Mouse (Mus musculus) CH12.LX (cell line): ENCODE results near the gene Ndc1. TPM values are rescaled to one million over a fixed set of nuclear protein-coding genes. Genes with fewer than 3 reads are reported as not detected.

Source experiments
- DNase-seq: peaks from one replicate; pipeline ENCODE4 v3.0.0-alpha.2; 2013; ENCODE audit errors: extremely low read depth
- H3K27ac ChIP-seq: 2 replicates; pipeline ENCODE4 v1.5.1; 2012; ENCODE audit warnings: low read depth, mild to moderate bottlenecking, control low read depth, moderate library complexity; ENCODE audit not compliant: insufficient read depth
- H3K27me3 ChIP-seq: replicated peaks from 2 replicates; pipeline ENCODE3; 2012; ENCODE audit warnings: inconsistent platforms
- H3K36me3 ChIP-seq, 2 experiments: replicated peaks in 1 of 2; 2 replicates each; pipeline versions ENCODE3 to v1.6.1; 2012; ENCODE audit warnings: inconsistent platforms in 1 of 2, low read length in 1 of 2, mild to moderate bottlenecking in 1 of 2, mixed read lengths in 1 of 2, moderate library complexity in 1 of 2; ENCODE audit not compliant: control insufficient read depth in 1 of 2, insufficient read depth in 1 of 2
- H3K4me1 ChIP-seq, 2 experiments: 2 replicates each; pipeline ENCODE4 v1.6.1; 2012; ENCODE audit warnings: inconsistent platforms in 1 of 2, moderate library complexity in 1 of 2; ENCODE audit not compliant: insufficient read depth in 2 of 2, control insufficient read depth in 1 of 2
- H3K4me2 ChIP-seq: 2 replicates; pipeline ENCODE4 v1.6.1; 2012; ENCODE audit warnings: low read depth, mild to moderate bottlenecking, control low read depth; ENCODE audit not compliant: poor library complexity, insufficient read depth, severe bottlenecking
- H3K4me3 ChIP-seq, 3 experiments: fragments of 150-350 bp in 1 of 3; sonication (generic) in 1 of 3; replicated peaks in 1 of 3; 2 replicates each; pipeline versions ENCODE3 to v1.5.1; 2011 to 2012; ENCODE audit warnings: low read depth in 2 of 3, low read length in 2 of 3, mild to moderate bottlenecking in 2 of 3, moderate library complexity in 2 of 3, control low read depth in 1 of 3, improper control_type of control experiment in 1 of 3, inconsistent platforms in 1 of 3, mixed read lengths in 1 of 3; ENCODE audit not compliant: poor library complexity in 1 of 3
- H3K79me2 ChIP-seq: replicated peaks from 2 replicates; pipeline ENCODE4 v1.6.1; 2012; ENCODE audit warnings: mild to moderate bottlenecking, moderate library complexity; ENCODE audit not compliant: control insufficient read depth, poor library complexity, insufficient read depth, severe bottlenecking; ENCODE audit errors: extremely low read depth
- H3K9ac ChIP-seq: 2 replicates; pipeline ENCODE4 v1.6.1; 2012; ENCODE audit warnings: low read depth, mild to moderate bottlenecking, control low read depth, moderate library complexity; ENCODE audit not compliant: insufficient read depth
- H3K9me3 ChIP-seq: replicated peaks from 2 replicates; pipeline ENCODE3; 2012; ENCODE audit warnings: low read length, inconsistent platforms, mixed read lengths
- CHD1 ChIP-seq: IDR thresholded peaks from 2 replicates; pipeline ENCODE4 v1.6.1; 2012; ENCODE audit warnings: low read depth, low read length, improper control_type of control experiment, inconsistent platforms
- CTCF ChIP-seq, 2 experiments: IDR thresholded peaks in 1 of 2; conservative IDR thresholded peaks in 1 of 2; 2 replicates each; pipeline ENCODE4 v1.5.1; 2011 to 2012; ENCODE audit warnings: low read depth in 2 of 2, low read length in 2 of 2, improper control_type of control experiment in 1 of 2, inconsistent platforms in 1 of 2, mild to moderate bottlenecking in 1 of 2, moderate library complexity in 1 of 2
- E2F4 ChIP-seq: IDR thresholded peaks from 2 replicates; pipeline ENCODE4 v1.6.1; 2011; ENCODE audit warnings: low read depth, low read length, improper control_type of control experiment; ENCODE audit not compliant: insufficient replicate concordance
- IRF4 ChIP-seq: IDR thresholded peaks from 2 replicates; pipeline ENCODE4 v1.6.1; 2014; ENCODE audit warnings: low read depth, mild to moderate bottlenecking, inconsistent platforms, low read length, improper control_type of control experiment
- JUN ChIP-seq: IDR thresholded peaks from 2 replicates; pipeline ENCODE4 v1.6.1; 2011; ENCODE audit warnings: low read depth, mild to moderate bottlenecking, low read length, improper control_type of control experiment, moderate library complexity; ENCODE audit not compliant: insufficient read depth
- KAT2A ChIP-seq: IDR thresholded peaks from 2 replicates; pipeline ENCODE4 v1.6.1; 2012; ENCODE audit warnings: low read length, improper control_type of control experiment, inconsistent platforms; ENCODE audit not compliant: insufficient replicate concordance
- MEF2A ChIP-seq: IDR thresholded peaks from 2 replicates; pipeline ENCODE4 v1.6.1; 2014; ENCODE audit warnings: low read depth, mild to moderate bottlenecking, inconsistent platforms, low read length, improper control_type of control experiment, borderline replicate concordance
- MXI1 ChIP-seq: IDR thresholded peaks from 2 replicates; pipeline ENCODE4 v1.6.1; 2011; ENCODE audit warnings: mild to moderate bottlenecking, low read depth, low read length, improper control_type of control experiment
- MYC ChIP-seq: IDR thresholded peaks from 2 replicates; pipeline ENCODE4 v1.6.1; 2011; ENCODE audit warnings: low read depth, mild to moderate bottlenecking, improper control_type of control experiment, low read length
- PAX5 ChIP-seq: IDR thresholded peaks from 2 replicates; pipeline ENCODE4 v1.6.1; 2012; ENCODE audit warnings: low read length, inconsistent platforms, mixed read lengths
- RAD21 ChIP-seq: IDR thresholded peaks from 2 replicates; pipeline ENCODE4 v1.6.1; 2011; ENCODE audit warnings: low read depth, mild to moderate bottlenecking, low read length, improper control_type of control experiment, moderate library complexity
- SIN3A ChIP-seq: IDR thresholded peaks from 2 replicates; pipeline ENCODE4 v1.6.1; 2012; ENCODE audit warnings: low read length, improper control_type of control experiment, inconsistent platforms
- SMC3 ChIP-seq: IDR thresholded peaks from 2 replicates; pipeline ENCODE4 v1.6.1; 2011; ENCODE audit warnings: low read depth, low read length, improper control_type of control experiment
- TBP ChIP-seq: conservative IDR thresholded peaks from 2 replicates; pipeline ENCODE4 v1.6.1; 2011; ENCODE audit warnings: low read depth, low read length, improper control_type of control experiment
- ZKSCAN1 ChIP-seq: IDR thresholded peaks from 2 replicates; pipeline ENCODE4 v1.6.1; 2012; ENCODE audit warnings: low read depth, inconsistent platforms, low read length, improper control_type of control experiment, borderline replicate concordance
- ZNF384 ChIP-seq: IDR thresholded peaks from 2 replicates; pipeline ENCODE4 v1.6.1; 2012; ENCODE audit warnings: low read depth, low read length, improper control_type of control experiment, inconsistent platforms
- dilution Hi-C: fragments of 300-500 bp; cut with MboI; formaldehyde crosslinking; loops from 2 replicates; pipeline ENCODE4 v1.14.3; 2020; ENCODE audit warnings: low sequenced_read_pairs; ENCODE audit not compliant: extremely low pct_unique_long_range_greater_than_20kb, extremely low pct_ligation_motif_present
- in situ Hi-C: fragments of 300-500 bp; cut with MboI; formaldehyde crosslinking; loops from 3 replicates; pipeline ENCODE4 v1.14.3; 2019; ENCODE audit warnings: low sequenced_read_pairs, low pct_ligation_motif_present, low pct_unique_long_range_greater_than_20kb, mixed read lengths
- polyA plus RNA-seq: library from polyadenylated mRNA; unstranded; fragments of >175 nt; gene quantifications from 2 replicates; pipeline ENCODE4 v1.2.1, GENCODE M21; 2012; ENCODE audit warnings: low read depth; ENCODE audit not compliant: insufficient read length
- total RNA-seq, 2 experiments: library from RNA; depleted of rRNA; stranded (reverse); fragments of 300-350 nt in 1 of 2; fragments of >200 nt in 1 of 2; gene quantifications; 2 replicates each; pipeline ENCODE4 v1.2.3; 2012 to 2014

The Ndc1 gene
- total and polyA plus RNA-seq, 3 experiments, result 49.1 to 86.5 (median 71.3) TPM

- no peaks in the 10 kb centered on the region for H3K27me3 ChIP-seq
- no peak overlapping the region for H3K4me2 ChIP-seq
- H3K36me3 ChIP-seq, result peaks cover 41 to 72% of the 10 kb centered on the region in 2 experiments
- no peak overlapping the region for H3K9ac ChIP-seq
- no peaks in the 10 kb centered on the region for H3K9me3 ChIP-seq
- no peaks in the 10 kb centered on the region for H3K79me2 ChIP-seq
- TF ChIP-seq IRF4 (no peak), SMC3 (no peak), MYC (no peak)
- in situ Hi-C loops (no loop called here), dilution Hi-C loops (no loop called here)
- no peak overlapping the region for H3K4me3 ChIP-seq
- no peak overlapping the region for H3K27ac ChIP-seq
- peaks cover 5 to 45% of the 10 kb centered on the region in 2 experiments; a peak in 3 of 4 replicates for H3K4me1 ChIP-seq
- DNase-seq, result no peak
Measured at GRCm38 (mm10) chr4:107318646-107319045, 48.9 kb upstream of the Ndc1 start.

GRCm38 (mm10) chr4:107321041-107321440, 46.5 kb upstream of the Ndc1 start:
- Histone ChIP-seq H3K9ac (no peak overlapping the region), H3K4me2 (no peak overlapping the region), H3K27me3 (no peaks in the 10 kb centered on the region), H3K4me1 (peaks cover 5 to 41% of the 10 kb centered on the region in 2 experiments; a peak in 3 of 4 replicates), H3K79me2 (no peaks in the 10 kb centered on the region), H3K4me3 (no peak overlapping the region), H3K36me3 (peaks cover 44 to 80% of the 10 kb centered on the region in 2 experiments), H3K9me3 (no peaks in the 10 kb centered on the region), H3K27ac (0 out of 2 replicates have a peak overlapping the region, but pooled peaks have one; percentile 14)
- dilution Hi-C loops (no loop called here), in situ Hi-C loops (no loop called here)
- TF ChIP-seq MEF2A (no peak), ZKSCAN1 (no peak), KAT2A (0 out of 2 replicates have a peak, but pooled peaks have one; percentile 18), CHD1 (no peak)
- DNase-seq, result peak; percentile 85

- Histone ChIP-seq H3K36me3 (peaks cover 38 to 69% of the 10 kb centered on the region in 2 experiments), H3K4me3 (no peak overlapping the region), H3K79me2 (no peaks in the 10 kb centered on the region), H3K27me3 (no peaks in the 10 kb centered on the region), H3K9me3 (no peaks in the 10 kb centered on the region), H3K4me2 (no peak overlapping the region), H3K27ac (no peak overlapping the region), H3K4me1 (peaks cover 5 to 38% of the 10 kb centered on the region in 2 experiments; a peak in 3 of 4 replicates), H3K9ac (no peak overlapping the region)
- dilution Hi-C loops (no loop called here), in situ Hi-C loops (no loop called here)
- TF ChIP-seq E2F4 (no peak), PAX5 (no peak), ZNF384 (no peak), CTCF (conservative IDR thresholded peaks at IDR 0.05 in 1 of 2, IDR thresholded peaks at IDR 0.05 in 1 of 2; ENCODE audit: low read depth in 2 of 2, low read length in 2 of 2) (no peak), SIN3A (no peak), RAD21 (no peak), TBP (no peak), CHD1 (no peak), JUN (no peak), MXI1 (no peak), KAT2A (no peak)
- no peak for DNase-seq
Measured at GRCm38 (mm10) chr4:107323113-107323512, 44.5 kb upstream of the Ndc1 start.
